Mouse (Mus musculus): ENCODE results near the gene Cd33.

The Cd33 gene

DNA sequence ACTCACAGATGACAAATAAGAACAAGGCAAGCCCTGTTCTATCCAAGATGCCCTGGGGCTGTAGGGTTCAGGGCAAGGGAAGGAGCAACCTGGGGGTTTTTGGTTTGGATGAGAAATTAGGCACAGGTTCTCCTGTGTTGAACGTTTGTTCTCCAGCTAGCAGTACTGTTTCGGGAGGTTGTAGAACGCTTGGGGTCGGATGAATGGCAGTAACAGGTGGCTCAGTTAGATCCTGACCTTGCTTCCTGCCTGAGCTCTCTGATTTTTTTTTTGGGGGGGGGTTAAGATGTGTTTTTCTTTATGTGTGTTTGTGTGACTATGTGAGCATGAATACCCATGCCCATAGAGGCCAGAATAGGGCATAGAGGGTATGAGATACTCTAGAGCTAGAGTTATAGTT lies 31.7 kb downstream of the Cd33 start:
- DNase-seq = no peak

DNA sequence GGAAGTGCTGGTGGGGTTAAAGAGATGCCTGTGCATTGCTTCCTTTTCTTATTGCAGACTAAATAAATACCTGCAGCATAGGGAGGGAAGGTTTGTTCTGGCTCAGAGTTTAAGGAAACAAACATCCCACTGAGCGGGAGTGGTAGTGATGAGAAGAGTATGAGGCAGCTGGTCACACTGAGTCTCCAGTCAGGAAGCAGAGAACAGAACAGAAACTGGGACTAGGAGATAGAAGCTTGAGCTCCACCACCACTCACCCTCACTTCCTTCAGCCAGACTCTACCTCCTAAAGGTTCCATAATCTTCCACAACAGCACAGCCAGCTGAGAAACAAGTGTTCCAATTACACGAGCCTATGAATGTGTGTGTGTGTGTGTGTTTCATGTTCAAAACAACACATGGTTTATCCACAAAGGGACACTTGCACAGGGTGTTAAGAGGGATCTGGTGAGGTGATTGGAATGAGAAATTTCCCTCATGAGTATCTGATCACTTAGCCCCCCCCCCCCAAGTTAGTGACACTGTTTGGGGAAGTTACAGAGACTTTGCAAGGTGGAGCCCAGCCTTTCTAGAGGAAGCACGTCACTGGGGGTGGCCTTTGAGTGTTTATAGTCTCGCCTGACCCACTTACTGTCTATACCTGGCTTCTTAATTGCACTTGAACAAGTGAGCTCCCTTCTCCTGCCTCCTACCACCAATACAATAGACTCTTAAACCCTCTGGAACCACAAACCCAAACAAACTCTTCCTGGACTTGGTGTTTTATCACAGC lies 32.3 kb downstream of the Cd33 start:
- no peak for DNase-seq

DNA sequence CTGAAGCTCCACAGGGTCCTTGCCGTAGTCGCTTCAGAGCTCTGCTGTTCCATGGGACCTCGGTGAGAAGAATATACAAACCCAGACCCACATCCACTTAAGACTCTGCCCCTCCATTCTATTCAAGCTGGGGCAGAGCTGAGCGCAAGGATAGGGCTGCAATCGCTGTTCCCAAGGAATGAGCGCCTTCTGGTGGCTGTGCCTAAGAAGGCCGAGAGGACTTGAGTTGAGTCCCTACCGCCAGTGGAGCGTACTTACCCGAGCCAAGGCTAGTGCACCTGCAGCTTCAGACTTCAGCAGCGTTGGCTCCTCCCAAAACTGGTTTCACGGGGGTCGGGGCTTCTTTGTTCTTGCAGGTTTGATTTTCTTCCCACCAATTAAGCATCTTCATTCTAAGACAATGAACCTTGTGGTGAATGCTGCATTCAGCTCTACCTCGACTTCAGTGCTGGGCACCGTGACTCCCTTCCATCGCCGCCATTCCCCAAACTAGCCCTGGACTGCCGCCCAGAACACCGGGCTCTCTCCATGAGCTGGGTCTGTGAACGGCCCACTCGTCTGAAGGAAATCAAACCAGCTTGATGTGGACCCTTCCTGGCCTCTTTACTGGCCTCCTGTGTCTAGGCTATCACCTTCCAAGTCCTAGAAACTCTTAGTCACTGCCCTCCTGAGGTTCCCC lies 48.7 kb downstream of the Cd33 start:
- peak; percentile 77 for DNase-seq

DNA sequence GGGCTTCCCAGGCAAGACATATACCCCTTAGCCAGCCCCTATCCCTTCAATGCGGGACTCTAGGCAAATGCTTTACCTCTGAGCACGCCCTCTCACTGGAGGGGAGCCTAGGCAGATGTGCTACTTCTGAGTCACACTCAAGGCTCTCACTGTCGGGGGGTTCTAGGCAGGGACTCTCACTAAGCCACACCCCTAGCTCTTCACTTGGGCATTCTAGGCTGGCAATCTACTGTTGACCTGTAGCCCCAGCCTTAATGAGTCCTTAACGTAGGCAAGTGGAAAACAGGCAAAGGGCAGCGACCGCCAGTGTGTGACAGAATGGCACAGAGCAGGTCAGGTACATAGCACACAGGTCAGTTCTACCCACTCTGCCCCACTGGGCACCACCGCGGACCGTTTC lies 53.4 kb downstream of the Cd33 start:
- no peak for DNase-seq

DNA sequence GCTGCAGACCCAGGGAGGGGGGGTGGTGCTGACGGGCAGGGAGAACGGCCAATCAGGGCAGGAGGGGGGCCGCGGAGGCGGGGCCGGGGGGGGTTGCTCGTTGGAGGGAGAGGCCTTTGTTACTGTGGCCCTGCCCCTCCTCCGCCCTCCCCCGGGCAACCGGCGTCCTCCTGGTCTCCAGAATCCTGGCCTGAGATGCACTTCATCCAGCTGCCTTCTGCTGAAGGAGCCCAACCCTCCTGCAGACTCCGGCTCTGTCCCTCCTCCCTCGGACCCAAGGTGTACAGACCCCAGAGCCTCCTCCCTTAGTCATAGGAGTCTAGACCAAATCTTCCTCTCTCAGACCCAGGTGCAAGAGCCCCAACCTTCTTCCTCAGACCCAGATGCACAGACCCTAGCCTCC lies 54.0 kb downstream of the Cd33 start:
- DNase-seq = peak; percentile 81

DNA sequence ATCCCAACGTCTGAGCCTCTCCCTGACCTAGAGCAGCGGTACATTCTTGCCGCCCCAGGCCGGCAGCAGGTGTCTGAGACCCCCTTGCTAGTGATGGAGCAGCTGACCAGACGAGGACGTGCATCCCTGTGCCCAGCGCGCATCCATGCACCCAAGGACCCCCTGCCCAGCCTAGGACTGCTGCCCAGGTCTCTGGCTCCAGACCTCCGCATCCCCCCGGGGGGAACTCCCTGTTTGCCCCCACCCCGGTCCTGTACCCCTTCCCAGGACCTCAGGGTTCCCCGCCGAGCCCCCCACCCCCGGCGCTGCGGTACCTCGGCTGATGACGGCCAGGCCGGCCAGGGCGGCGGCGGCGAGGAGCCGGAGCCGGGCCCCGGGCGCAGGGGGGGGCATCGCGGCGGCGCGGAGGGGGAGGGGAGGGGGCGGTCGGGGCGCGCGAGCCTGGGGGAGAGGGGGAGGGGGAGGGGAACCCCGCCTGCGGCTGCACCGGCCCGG lies 54.5 kb downstream of the Cd33 start, which contains the start of gene Iglon5:
Gene Iglon5 (minus strand): TSS at position 445 of the 495 bp plus-strand sequence.
- DNase-seq = no peak

DNA sequence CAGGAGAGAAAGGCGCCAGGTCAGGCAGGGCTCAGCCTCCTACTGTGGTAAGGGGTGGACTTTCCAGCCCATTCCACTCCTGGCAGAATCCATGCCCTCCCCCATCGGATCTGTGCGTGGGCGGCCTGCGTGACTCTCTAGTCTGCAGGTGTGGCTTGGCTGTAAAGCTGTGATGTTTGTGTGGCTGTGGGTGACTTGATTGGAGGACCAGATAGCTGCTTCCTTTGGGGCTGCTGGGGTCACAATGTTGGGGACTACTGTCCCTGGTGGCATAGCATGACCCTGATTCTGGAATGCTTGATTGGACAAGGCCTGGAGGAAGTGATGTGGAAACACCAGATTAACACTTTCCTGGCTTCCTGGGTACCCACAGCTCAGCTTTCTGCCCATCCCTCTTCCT lies 55.6 kb downstream of the Cd33 start:
- DNase-seq = peak; percentile 70

DNA sequence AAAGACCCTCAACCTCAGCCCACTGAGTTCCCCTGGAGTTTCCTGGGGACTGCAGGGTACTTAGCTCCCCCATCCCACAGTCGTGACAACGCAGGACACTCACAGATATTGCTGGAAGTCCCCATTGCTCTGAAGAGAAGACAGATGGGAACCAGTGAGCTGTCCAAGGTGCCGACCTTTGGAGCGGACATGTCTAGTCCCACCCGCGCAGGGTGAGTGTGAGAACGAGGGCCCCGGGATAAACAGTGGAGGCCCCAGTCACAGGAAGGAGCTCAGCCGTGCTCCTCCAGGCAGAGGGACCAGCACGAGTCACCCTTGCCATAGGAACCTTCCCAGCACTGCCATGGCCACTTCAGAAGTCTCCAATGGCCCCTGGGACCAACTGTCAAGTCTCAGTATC lies 61.0 kb downstream of the Cd33 start:
- DNase-seq = no peak

DNA sequence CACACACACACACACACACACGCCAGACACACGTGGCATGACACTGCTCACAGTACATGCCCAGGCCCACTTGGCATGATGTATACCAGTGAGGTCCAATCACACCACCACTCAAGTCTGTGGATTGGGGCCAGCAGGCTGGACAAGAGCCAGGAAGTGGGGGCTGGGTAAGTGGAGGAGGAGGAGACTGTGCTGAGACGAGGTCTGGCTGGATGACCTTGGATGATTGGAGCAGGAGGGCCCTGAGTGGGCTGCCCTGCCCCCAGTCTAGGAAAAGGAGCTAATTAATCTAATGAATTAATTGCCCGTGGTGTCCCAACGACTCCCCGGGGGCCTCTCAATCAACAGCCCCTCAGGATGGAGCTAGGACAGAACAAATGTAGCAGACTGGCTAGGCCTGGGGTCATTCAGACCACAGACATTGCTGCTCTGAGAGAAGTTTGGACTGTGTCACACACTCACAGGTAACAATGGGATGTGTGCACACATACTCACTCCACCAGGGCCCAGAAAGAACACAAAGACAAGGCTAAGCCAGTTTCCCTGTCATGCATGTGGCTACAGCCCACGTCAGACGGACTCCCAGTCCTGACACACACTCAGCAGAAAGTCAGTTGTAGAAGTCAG lies 62.0 kb downstream of the Cd33 start:
- DNase-seq = no peak

DNA sequence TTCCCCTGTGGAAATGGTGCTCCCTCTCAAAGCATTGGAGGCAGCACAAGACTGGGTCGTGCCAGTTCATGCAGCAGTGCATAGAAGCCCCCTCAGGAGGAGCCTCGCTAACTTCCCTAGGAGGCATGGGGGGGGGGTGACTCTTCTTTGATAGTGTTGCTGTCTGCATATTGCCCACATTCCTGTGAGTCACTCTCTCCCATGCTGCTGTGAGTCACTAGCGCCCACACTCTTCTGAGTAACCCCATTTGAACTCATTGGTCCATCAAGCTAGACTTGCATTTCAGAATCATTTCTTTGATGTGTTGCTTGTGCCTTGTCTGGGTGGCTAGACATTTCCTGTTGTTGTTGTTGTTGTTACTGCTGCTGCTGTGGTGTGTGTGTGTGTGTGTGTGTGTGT lies 63.0 kb downstream of the Cd33 start:
- peak; percentile 87 for DNase-seq

DNA sequence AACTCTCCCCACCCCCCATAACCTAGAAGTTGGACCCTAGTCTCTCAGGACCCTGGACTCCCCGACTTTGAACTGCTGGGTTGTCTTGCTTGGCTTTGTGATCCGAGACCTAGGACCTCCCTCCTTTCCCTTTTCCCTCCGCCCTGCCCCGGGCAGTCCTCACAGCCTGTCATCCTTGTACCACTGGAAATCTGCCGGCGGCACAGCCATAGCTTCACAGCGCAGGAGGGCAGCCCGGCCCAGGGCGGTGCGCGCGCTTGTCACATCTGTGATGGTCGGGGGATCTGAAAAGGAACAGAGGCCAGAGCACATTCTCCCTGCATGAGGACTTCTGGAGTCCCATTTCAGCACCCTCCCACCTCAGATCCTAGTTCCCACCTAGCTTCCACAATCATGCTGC lies 67.9 kb downstream of the Cd33 start:
- no peak for DNase-seq

DNA sequence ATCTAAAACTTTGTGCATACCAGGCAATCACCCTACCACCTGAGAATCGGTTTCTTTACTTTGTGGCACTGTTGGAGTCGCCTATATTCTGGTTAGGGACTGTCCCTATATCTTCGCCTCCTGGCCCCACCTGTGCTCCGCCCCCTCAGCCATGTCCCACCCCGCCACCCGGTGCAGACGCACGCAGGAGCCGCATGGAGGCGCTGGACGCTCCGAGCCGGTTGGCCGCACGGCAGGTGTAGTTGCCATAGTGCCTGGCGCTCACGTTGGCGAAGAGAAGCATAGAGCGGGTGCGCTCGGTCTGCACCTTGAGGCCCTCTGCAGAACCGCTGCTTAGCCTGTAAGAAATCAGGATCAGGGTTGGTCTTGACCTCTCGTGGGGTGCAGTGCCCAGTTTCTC lies 68.5 kb downstream of the Cd33 start:
- no peak for DNase-seq
